Mouse (Mus musculus) stomach, postnatal 0 days (tissue): Measurements from ENCODE around the gene Kyat1.
"Not testable (repeated sequence)": the region's sequence is repeated elsewhere in the genome, so short reads cannot be mapped to it uniquely, and the experiment has no call there.

ENCODE experiments used
- CTCF ChIP-seq: IDR thresholded peaks from 2 replicates; pipeline ENCODE4 v1.5.1; 2016; ENCODE audit warnings: antibody characterized with exemption, low read depth, mild to moderate bottlenecking, moderate library complexity
- EP300 ChIP-seq: optimal IDR thresholded peaks from 2 replicates; pipeline ENCODE3; 2016; ENCODE audit warnings: antibody characterized with exemption

DNA sequence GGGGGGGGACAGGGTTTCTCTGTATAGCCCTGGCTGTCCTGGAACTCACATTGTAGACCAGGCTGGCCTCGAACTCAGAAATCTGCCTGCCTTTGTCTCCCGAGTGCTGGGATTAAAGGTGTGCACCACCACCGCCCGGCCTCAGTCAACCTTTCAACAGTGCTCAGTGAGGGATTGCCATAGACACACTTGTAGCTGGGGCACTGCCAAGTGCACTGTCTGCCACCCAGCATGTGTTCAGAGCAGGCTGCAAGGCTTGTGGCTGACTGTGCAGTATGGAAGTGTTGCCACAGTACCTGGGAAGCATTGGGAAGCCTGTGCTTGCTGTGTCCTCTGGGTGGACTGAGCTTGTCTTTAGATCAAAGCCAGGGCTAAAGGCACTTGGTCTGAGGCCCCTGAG is 65.6 kb downstream of the Kyat1 start:
- not testable (repeated sequence) for TF ChIP-seq CTCF, EP300
